Mouse (Mus musculus): ENCODE measurements around the gene Esrrg.

DNA sequence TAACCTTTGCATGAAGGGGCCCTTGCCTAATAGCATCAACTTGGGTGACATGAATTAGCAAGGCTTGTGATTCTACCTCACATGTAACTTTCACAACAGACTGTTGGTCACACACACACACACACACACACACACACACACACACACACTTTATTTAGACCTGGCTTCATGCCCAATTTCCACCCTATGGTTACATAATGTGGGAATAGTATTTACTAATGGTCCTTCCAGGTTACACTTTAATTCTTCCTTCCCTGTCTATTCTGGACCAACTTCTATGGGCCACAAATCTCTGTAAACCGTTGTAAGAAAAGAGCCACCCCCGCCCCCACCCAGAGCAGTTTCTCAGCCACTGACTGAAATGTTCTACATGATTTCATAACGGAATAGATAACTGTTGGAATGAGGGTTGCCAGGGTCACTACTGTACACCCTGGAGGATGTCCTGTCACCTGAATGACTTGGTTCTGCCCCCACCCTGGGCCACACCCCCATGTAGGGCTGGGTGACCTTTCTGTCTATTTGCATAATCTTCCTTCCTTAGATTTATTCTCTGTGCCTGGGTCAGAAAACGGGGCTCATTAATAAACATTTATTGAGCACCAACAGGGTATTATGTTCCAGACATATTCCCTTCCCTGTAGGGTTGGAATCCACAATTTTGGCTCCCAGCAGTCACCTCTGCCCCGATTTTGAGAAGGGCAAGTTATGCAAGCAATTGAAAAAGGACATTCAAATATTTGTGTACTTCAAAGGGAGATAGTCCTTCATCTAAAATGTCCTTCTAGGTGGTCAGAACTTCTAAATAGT lies 154.3 kb downstream of the Esrrg start:
- no peak for TF ChIP-seq CTCF (IDR thresholded peaks at IDR 0.05; ENCODE audit: borderline replicate concordance, control insufficient read depth, extremely low read depth, insufficient read depth, low read length, poor library complexity)
- no peak for TF ChIP-seq POLR2A (IDR thresholded peaks at IDR 0.05; ENCODE audit: control insufficient read depth, extremely low read depth, insufficient read depth, low read length, poor library complexity)
